Mouse (Mus musculus) activated CD4-positive, CD25-positive, alpha-beta regulatory T cell, adult 4 months (primary cell): ENCODE data around the gene 6030458C11Rik. TPM values are rescaled to one million over a fixed set of nuclear protein-coding genes. Genes with fewer than 3 reads are reported as not detected.
"Not testable (repeated sequence)": the region's sequence is repeated elsewhere in the genome, so short reads cannot be mapped to it uniquely, and the experiment has no call there.

ENCODE experiments used
- ATAC-seq: one replicate; pipeline ENCODE4 v1.8.0; 2017
- polyA plus RNA-seq, 2 experiments: library from polyadenylated mRNA; unstranded; fragments of 100-300 nt; shearing (Covaris generic); gene quantifications; one replicate each; pipeline ENCODE4 v1.2.1; 2017

Gene 6030458C11Rik
- polyA plus RNA-seq, 2 experiments from 2014 or later: 31.4 to 34.2 TPM

GRCm38 (mm10) chr15:12817592-12817991, 6.9 kb downstream of the 6030458C11Rik start:
- ATAC-seq: no peak

- no peak for ATAC-seq
Observed at GRCm38 (mm10) chr15:12812646-12813045, 11.8 kb downstream of the 6030458C11Rik start.

- ATAC-seq: no peak
Observed at GRCm38 (mm10) chr15:12809305-12809704, 15.1 kb downstream of the 6030458C11Rik start.

GRCm38 (mm10) chr15:12807088-12807487, 17.4 kb downstream of the 6030458C11Rik start:
- no peak for ATAC-seq

- no peak for ATAC-seq
Observed at GRCm38 (mm10) chr15:12805071-12805470, 19.4 kb downstream of the 6030458C11Rik start.

GRCm38 (mm10) chr15:12801142-12801506, 23.3 kb downstream of the 6030458C11Rik start:
- not testable (repeated sequence) for ATAC-seq

GRCm38 (mm10) chr15:12800405-12801141, 23.9 kb downstream of the 6030458C11Rik start:
- peak; percentile 73 for ATAC-seq

- ATAC-seq: no peak
Observed at GRCm38 (mm10) chr15:12798043-12798442, 26.4 kb downstream of the 6030458C11Rik start.

GRCm38 (mm10) chr15:12795909-12796470, 28.5 kb downstream of the 6030458C11Rik start:
- no peak for ATAC-seq

- peak; percentile 84 for ATAC-seq
Observed at GRCm38 (mm10) chr15:12795457-12795894, 29.0 kb downstream of the 6030458C11Rik start.

GRCm38 (mm10) chr15:12794311-12794710, 30.1 kb downstream of the 6030458C11Rik start:
- ATAC-seq: no peak

GRCm38 (mm10) chr15:12789406-12789867, 35.0 kb downstream of the 6030458C11Rik start:
- no peak for ATAC-seq

- no peak for ATAC-seq
Observed at GRCm38 (mm10) chr15:12788536-12788935, 35.9 kb downstream of the 6030458C11Rik start.

- no peak for ATAC-seq
Observed at GRCm38 (mm10) chr15:12781729-12782326, 42.6 kb downstream of the 6030458C11Rik start.

- no peak for ATAC-seq
Observed at GRCm38 (mm10) chr15:12781296-12781695, 43.2 kb downstream of the 6030458C11Rik start.

- ATAC-seq: no peak
Observed at GRCm38 (mm10) chr15:12774149-12774753, 50.2 kb downstream of the 6030458C11Rik start.

- ATAC-seq: no peak
Observed at GRCm38 (mm10) chr15:12770958-12771357, 53.5 kb downstream of the 6030458C11Rik start.

GRCm38 (mm10) chr15:12766848-12767247, 57.6 kb downstream of the 6030458C11Rik start:
- ATAC-seq: no peak

- ATAC-seq: no peak
Observed at GRCm38 (mm10) chr15:12763147-12763546, 61.3 kb downstream of the 6030458C11Rik start.

- ATAC-seq: no peak
Observed at GRCm38 (mm10) chr15:12762258-12762913, 62.1 kb downstream of the 6030458C11Rik start.

- ATAC-seq: no peak
Observed at GRCm38 (mm10) chr15:12760747-12761146, 63.7 kb downstream of the 6030458C11Rik start.

GRCm38 (mm10) chr15:12758461-12758860, 66.0 kb downstream of the 6030458C11Rik start:
- no peak for ATAC-seq
